Mouse (Mus musculus) kidney, postnatal 25 days (tissue): ENCODE measurements around the gene Rras.

Source experiments
- DNase-seq, 2 experiments: peaks; one replicate each; pipeline ENCODE4 v3.0.0; 2021; ENCODE audit warnings: mixed read lengths in 2 of 2

Rras gene

GRCm38 (mm10) chr7:45000539-45001114 lies 17.1 kb upstream of the Rras start:
- peak in 1 of 2 experiments; percentile 64 for DNase-seq

- DNase-seq: no peak
These were observed 15.3 kb upstream of the Rras start for GRCm38 (mm10) chr7:45002440-45002839.

- DNase-seq: no peak
These were observed 13.2 kb upstream of the Rras start for GRCm38 (mm10) chr7:45004546-45004945.

- DNase-seq: no peak
These were observed 12.3 kb upstream of the Rras start for GRCm38 (mm10) chr7:45005321-45005992.

DNA sequence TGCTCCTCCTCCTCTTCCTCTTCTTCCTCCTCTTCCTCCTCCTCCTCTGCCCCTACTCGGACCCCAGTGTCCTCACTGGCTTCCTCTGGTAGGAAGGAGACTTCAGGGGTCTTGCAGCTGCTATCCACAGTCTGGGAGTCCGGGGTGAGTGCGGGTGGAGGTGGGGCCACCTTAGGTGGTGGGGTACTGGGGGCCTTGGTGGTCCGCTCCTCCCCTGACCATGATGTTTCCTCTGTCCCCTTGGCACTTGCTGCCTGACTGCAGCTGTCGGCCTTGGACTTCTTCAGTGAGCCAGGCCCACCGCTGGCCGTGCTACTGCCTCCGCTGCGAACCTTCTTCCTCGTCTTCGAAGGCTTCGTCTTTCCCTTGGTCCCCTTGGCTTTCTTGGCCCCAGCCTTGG lies 11.3 kb upstream of the Rras start:
- DNase-seq: no peak

- DNase-seq: no peak
These were observed 10.6 kb upstream of the Rras start for GRCm38 (mm10) chr7:45007141-45007540.

- DNase-seq: no peak
These were observed 9.9 kb upstream of the Rras start for GRCm38 (mm10) chr7:45007846-45008245.

DNA sequence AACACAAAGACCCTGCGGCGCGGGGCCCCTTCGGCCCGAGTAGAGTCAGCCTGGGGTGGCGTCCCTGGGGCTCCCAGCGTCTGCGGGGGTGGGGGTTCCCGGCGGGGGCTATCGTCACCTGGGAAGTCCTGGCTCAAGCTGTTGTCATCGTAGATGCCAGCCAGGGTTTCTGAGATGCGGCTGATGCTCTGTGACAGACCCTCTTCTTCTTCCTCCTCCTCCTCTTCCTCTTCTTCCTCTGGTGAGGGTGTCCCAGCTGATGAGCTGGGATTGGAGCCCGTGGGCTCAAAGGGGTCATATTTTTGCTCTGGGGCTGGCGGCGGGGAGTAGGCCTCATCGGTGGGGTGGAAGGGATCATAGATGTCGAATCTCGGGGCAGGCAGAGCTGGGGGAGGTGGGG lies 9.3 kb upstream of the Rras start:
- no peak for DNase-seq

DNA sequence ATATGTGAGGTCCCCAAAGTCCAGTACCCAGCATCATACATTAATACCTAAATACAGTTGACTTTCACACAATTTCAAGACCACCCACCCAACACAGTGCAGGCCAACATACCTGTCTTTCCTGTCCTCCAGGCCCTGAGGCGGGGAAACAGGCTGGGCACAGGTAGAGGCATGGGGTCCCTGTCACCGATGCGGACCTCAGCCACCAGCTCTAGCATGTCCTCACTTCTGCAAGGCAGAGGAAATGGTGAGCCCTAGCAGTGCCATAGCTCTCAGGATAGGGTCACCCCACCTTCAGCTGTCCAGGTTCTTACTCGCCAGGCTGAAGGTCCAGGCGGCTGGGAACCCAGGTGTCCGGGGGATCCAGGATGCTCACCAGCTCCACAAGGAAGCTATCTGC lies 5.8 kb upstream of the Rras start:
- no peak for DNase-seq

GRCm38 (mm10) chr7:45012824-45013223 lies 4.9 kb upstream of the Rras start:
- no peak for DNase-seq

DNA sequence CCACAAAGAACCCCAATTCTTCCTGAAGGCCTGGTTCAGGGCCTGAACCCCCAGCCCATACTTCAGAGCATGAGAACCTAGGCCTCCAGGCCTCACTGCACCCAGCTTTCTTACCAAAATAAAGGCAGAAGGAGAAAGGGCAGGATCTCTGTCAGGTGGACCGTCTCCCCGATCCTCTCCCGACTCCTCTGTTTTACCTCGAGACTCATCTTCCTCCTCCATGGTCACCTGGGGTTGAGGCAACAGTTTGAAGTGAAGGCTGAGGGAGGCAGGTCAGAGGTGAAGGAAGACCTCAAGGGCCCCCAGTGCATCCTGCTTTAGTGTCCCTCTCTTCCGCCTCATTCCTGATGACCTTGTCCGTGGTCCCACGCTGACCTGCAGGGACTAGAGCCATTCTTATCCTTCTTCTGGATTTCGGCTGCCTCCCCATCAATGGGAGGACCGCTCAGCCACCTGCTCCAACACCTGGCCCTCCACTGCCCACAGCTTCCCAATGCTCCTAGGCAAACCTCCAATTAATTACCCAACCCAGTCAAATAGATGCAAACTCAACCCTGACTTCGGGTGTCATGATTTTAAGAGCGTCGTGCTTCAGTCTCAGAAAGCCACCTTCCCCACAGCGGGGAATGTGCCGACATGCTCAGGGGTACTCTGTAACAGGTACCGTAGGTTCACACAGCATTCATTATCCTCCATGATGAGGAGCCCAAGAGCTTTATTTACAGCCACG lies 4.2 kb upstream of the Rras start:
- DNase-seq: no peak

DNA sequence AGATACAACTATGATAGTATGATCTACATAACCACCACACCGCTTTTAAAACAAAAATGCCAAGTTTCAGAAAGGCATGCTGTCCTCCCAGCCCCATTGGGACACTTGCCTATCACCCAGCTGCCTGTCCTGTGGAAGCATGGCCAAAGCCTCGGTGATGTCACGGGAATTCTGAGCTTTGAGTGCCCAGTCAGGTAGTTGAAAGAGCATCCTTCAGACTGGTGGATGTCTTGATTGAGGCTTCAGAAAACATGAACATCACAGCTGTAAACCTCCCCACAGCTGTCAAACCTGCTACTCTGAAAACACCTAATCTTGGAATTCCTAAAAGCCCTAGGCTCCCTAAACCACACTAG lies 3.7 kb upstream of the Rras start:
- DNase-seq: no peak

- DNase-seq: no peak
These were observed 2.3 kb upstream of the Rras start for GRCm38 (mm10) chr7:45015344-45015956.

DNA sequence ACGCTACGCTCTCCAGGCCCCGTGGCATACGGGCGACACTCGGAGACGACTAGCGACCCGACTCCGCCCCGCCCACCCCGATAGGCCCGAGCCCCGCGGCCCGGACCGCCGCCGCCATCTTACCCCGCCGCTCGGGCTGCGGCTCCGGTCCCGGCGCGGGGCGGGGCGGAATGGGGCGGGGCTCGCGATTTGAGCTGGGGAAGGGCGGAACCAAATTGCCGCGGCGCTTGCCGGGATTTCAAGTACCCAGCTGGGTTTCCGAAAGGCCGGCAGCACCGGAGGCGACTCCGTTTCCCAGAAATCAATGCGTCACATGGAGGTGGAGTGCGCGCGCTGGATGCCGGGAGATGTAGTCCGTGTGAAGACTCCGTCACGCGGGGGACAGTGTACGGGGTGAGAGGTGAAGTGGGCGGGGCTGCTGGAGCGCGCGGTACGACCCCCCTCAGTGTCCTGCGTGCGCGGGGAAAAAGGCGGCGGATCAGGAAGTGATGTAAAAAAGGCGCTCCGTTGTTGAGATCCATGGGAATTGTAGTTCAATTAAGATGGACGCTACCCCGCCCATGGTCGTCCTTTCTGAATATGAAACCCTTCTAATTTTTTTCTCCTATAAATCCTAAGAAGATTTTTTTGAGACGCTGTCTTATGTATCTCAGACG lies 1.7 kb upstream of the Rras start, which contains the start of gene Scaf1:
Gene Scaf1, minus strand, starts transcription at position 407 of the 656 bp plus-strand sequence.
- DNase-seq: peak; percentile 100

DNA sequence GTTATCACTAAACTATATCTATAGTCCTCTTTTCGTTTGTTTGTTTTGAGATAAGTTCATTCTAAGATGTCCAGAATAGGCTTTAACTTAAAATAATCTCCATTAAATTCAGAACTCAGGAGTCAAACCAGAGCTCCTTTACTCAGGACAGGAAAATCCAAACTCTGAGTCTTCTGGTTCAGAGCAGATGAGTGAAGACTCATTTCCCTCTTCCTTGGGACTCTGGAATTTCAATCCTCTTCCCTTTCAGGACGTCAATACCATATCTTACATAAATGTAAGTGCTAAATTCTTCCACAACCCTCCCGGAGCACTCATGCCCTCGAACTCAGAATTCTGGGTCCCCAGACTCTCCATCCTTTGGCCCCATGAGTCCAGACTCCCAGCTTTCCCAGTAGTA lies 1.0 kb upstream of the Rras start:
- no peak for DNase-seq

GRCm38 (mm10) chr7:45019031-45019571 lies 1.3 kb downstream of the Rras start:
- DNase-seq: peak; percentile 74 to 88

GRCm38 (mm10) chr7:45020225-45020624 lies 2.5 kb downstream of the Rras start:
- DNase-seq: peak in 1 of 2 experiments; percentile 36

GRCm38 (mm10) chr7:45023711-45024110 lies 6.0 kb downstream of the Rras start:
- peak in 1 of 2 experiments; percentile 41 for DNase-seq

- DNase-seq: peak in 1 of 2 experiments; percentile 31
These were observed 6.8 kb downstream of the Rras start for GRCm38 (mm10) chr7:45024281-45025248.

DNA sequence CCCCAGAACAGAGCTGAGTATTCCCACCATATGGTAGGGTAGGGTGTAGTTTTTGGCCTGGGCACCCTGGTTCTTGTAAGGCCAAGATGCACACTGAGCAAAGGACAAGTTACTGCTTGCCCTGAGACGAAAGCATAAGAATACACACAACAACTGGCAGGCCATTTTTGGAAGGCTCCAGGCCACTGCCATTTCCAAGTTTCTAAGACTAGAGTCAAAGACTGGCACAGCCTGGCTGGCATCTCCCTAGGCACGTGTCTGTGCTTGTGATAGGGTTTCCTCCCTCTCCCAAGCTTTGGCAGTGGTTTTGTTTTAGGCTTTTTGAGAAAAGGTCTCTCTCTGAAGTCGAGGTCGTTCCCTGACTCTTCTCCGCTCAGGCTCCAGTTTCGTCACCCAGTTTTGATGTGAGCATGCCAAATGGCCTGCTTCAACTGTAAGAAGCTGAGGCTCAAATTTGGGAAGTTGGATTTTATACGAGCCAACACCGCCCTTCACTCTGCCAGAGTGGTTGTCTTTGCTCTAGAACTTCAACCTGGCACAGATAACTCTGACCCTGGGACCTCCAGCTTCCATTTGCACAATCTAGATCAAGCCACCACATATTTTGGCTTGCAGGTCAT lies 8.0 kb downstream of the Rras start:
- DNase-seq: peak in 1 of 2 experiments; percentile 36

DNA sequence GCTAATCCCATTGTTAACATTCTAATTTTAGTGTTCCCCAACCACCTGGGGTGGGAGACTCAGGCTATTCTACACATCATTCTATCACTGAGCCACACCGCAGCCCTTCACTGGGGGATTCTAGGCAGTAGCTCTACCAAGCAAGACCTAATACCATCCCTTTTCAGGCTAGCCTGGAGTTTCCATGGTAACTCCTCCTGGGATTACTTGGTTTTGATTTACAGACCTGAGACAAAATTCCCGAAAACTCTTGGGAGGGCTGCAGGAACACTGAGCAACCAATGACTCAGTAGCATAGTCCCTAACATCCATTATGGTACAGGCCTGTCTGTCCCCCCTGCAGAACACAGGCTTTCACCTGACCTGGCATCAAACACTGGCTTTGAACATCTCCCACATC lies 8.5 kb downstream of the Rras start:
- DNase-seq: no peak
